Mouse (Mus musculus) thymus, adult 2 months (tissue): ENCODE data around the gene Magt1. TPM values are rescaled to one million over a fixed set of nuclear protein-coding genes. Genes with fewer than 3 reads are reported as not detected.
"Not testable (repeated sequence)": the region's sequence is repeated elsewhere in the genome, so short reads cannot be mapped to it uniquely, and the experiment has no call there.

ENCODE experiments used
- DNase-seq: peaks from one replicate; pipeline ENCODE4 v3.0.0; 2021
- H3K27ac ChIP-seq: fragments of 200-500 bp; 2 replicates; pipeline ENCODE4 v1.5.1; 2012; ENCODE audit warnings: low read length, control low read depth; ENCODE audit not compliant: control insufficient read depth, insufficient read depth
- H3K27me3 ChIP-seq: fragments of 200-500 bp; 2 replicates; pipeline ENCODE4 v1.6.1; 2012; ENCODE audit warnings: mild to moderate bottlenecking, low read length, moderate library complexity, mixed read lengths; ENCODE audit not compliant: control insufficient read depth, insufficient read depth
- H3K36me3 ChIP-seq: fragments of 200-500 bp; 2 replicates; pipeline ENCODE4 v1.6.1; 2012; ENCODE audit warnings: mild to moderate bottlenecking, low read length, moderate library complexity; ENCODE audit not compliant: control insufficient read depth, insufficient read depth
- H3K4me1 ChIP-seq: fragments of 200-500 bp; replicated peaks from 2 replicates; pipeline ENCODE4 v1.6.1; 2012; ENCODE audit warnings: low read length; ENCODE audit not compliant: control insufficient read depth, insufficient read depth
- H3K4me3 ChIP-seq: fragments of 200-500 bp; 2 replicates; pipeline ENCODE4 v1.5.1; 2012; ENCODE audit warnings: mild to moderate bottlenecking, low read length, control low read depth, moderate library complexity; ENCODE audit not compliant: control insufficient read depth, insufficient read depth
- CTCF ChIP-seq: fragments of 200-500 bp; IDR thresholded peaks from 2 replicates; pipeline ENCODE4 v1.5.1; 2012; ENCODE audit warnings: mild to moderate bottlenecking, control low read depth, low read length, moderate library complexity, borderline replicate concordance; ENCODE audit not compliant: control insufficient read depth, poor library complexity, insufficient read depth; ENCODE audit errors: extremely low read depth
- POLR2A ChIP-seq: fragments of 200-500 bp; IDR thresholded peaks from 2 replicates; pipeline ENCODE4 v1.6.1; 2012; ENCODE audit warnings: mild to moderate bottlenecking, low read length, control low read depth, moderate library complexity; ENCODE audit not compliant: control insufficient read depth, poor library complexity, insufficient read depth; ENCODE audit errors: extremely low read depth
- WGBS: fragments of 180-500 bp; shearing (Covaris S2); methylation state at CpG from one replicate; pipeline ENCODE4 v1.1.7; 2018; 5-methylcytosine and 5-hydroxymethylcytosine counted together
- polyA plus RNA-seq: library from polyadenylated mRNA; depleted of rRNA; stranded (reverse); fragments of >200 nt; gene quantifications from 2 replicates; pipeline ENCODE4 v1.2.3, GENCODE M21; 2012; rRNA removed

Magt1 gene
- polyA plus RNA-seq, 1 experiment: 6.6 TPM

- Histone ChIP-seq H3K4me3 (peak overlapping the region; percentile 100), H3K27me3 (no peaks in the 10 kb centered on the region), H3K4me1 (peaks cover 10% of the 10 kb centered on the region), H3K27ac (peak overlapping the region; percentile 94), H3K36me3 (no peaks in the 10 kb centered on the region)
- peak; percentile 28 for DNase-seq
- TF ChIP-seq CTCF (no peak), POLR2A (no peak)
- 2% methylated on average over 49 of the region's 69 CpGs for WGBS
Measured at GRCm38 (mm10) chrX:105927941-105928860, 83.5 kb downstream of the Magt1 start.

DNA sequence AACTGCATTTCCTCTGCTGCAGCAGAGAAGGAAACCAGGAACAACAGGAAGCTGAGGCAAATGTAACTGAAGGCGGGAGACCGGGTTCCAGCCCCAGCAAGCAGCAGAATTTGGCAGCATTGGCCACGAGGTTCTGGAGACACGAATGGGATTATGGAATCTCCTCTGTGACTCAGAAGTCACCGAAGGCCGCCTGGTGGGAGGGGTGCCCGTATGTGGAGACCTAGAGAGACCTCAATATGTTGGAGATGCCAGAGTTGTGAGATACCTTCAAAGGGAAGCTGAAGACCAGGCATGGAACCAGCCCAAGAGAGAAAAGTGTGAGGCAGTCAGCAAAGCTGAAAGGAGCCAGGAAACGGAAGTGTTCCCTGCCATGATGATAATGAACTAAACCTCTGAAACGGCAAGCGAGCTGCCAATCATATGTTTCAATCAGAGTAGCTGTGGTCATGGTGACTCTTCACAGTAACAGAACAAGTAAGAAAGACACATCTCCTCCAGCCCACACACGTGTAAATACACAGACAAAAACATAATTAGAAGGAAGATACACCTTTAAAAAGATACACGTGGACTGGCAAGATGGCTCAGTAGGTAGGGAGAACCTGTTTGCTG lies 85.5 kb downstream of the Magt1 start:
- no peaks in the 10 kb centered on the region for H3K27me3 ChIP-seq
- TF ChIP-seq CTCF (no peak), POLR2A (no peak)
- DNase-seq: peak; percentile 8
- no peaks in the 10 kb centered on the region for H3K36me3 ChIP-seq
- H3K4me3 ChIP-seq: no peak overlapping the region
- peak overlapping the region; percentile 27; the same call in 1 of the 2 replicates for H3K27ac ChIP-seq
- 21% methylated on average over 12 of the region's 12 CpGs for WGBS
- H3K4me1 ChIP-seq: peaks cover 10% of the 10 kb centered on the region

DNA sequence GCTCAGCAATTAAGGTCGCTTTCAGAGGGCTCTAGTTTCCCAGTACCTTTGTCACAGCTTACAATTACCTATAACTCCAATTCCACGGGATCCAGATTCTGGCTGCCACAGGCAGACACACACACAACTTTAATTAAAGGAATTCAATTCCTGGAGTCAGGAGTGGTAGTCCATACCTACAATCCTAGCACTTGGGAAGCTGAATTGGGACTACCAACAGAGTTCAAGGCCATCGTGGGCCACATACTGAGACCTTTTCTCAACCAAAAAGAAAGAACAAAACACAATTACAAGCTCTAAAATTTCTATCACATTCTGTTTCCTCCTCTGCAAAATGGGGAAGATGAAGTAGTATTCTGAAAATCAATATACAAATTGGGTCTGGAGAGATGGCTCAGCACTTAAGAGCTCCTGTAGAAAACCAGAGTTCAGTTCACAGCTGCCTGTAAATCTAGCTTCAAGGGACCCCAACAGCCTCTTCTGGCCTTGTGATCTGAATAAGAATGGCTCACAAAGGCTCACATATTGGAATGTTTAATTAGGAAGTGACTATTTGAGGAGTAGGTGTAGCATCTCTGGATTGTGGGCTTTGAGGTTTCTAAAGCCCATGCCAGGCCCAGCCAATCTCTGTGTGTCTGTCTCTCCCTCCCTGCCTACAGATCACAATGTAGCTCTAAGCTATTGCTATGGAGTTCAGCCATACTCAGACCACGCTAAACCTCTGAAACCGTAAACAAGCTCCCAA lies 87.2 kb downstream of the Magt1 start:
- WGBS: 83% methylated on average over 5 of the region's 5 CpGs
- Histone ChIP-seq H3K36me3 (no peaks in the 10 kb centered on the region), H3K27me3 (no peaks in the 10 kb centered on the region), H3K4me3 (no peak overlapping the region), H3K27ac (no peak overlapping the region), H3K4me1 (peaks cover 10% of the 10 kb centered on the region)
- no peak for DNase-seq
- TF ChIP-seq CTCF (no peak), POLR2A (no peak)

DNA sequence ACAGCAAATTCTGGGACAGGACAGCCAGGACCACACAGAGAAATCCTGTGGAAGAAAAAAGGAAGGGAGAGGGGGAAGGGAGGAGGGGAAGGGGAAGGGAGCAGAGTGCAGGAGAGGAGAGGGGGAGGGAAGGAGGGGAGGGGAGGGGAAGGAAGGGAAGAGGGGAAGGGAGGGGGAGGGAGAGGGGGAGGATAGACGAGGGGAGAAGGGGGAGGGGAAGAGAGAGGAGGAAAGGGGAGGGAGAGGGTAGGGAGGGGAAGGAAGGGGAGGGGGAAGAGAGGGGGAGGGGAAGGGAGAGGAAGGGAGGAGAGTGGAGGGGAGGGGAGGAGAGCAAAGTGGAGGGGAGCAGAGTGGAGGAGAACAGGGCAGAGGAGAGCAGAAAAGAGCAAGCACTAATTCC lies 87.8 kb downstream of the Magt1 start:
- Histone ChIP-seq H3K4me1 (peaks cover 10% of the 10 kb centered on the region), H3K4me3 (no peak overlapping the region), H3K27me3 (no peaks in the 10 kb centered on the region), H3K36me3 (no peaks in the 10 kb centered on the region), H3K27ac (no peak overlapping the region)
- no CpG with 5 or more reads among the region's 1 CpGs for WGBS
- no peak for TF ChIP-seq POLR2A
- TF ChIP-seq CTCF: no peak
- no peak for DNase-seq

DNA sequence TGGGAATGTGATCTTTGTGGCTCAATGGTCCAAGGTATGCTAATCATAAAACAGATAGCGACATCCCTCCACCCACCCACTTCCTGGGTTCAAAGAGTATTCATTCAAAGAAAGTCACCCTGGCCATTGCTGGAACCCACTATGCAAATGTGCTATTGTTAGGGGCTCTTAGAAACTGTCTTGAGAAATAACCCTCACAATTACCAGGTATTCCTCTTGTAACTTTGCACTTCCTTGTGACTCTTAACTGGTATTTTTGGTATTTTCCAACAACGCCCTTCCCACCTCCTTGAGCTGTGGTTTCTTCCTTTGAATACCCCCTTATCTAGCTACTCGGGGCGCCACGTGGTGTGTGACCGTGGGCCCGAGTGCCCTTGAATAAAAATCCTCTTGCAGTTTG lies 88.7 kb downstream of the Magt1 start:
- whole genome bisulfite sequencing: 88% methylated on average over 7 of the region's 7 CpGs
- not testable (repeated sequence) for H3K27ac ChIP-seq, H3K4me1 ChIP-seq

GRCm38 (mm10) chrX:105921421-105921820 lies 90.3 kb downstream of the Magt1 start:
- peak; percentile 49 for DNase-seq
- no peaks in the 10 kb centered on the region for H3K27me3 ChIP-seq
- H3K36me3 ChIP-seq: no peaks in the 10 kb centered on the region
- no peak overlapping the region for H3K4me3 ChIP-seq
- TF ChIP-seq POLR2A: no peak
- no peak for TF ChIP-seq CTCF
- WGBS: 58% methylated on average over 2 of the region's 2 CpGs
- peaks cover 5% of the 10 kb centered on the region for H3K4me1 ChIP-seq
- H3K27ac ChIP-seq: no peak overlapping the region

More for the DNA sequence above, 88.7 kb downstream of the Magt1 start:
- H3K36me3 ChIP-seq, H3K4me3 ChIP-seq, H3K27me3 ChIP-seq, DNase-seq: not testable (repeated sequence)

Other genes starting within 250 kb of the Magt1 start
- gene Fgf16, start 247.6 kb downstream of the Magt1 start, polyA plus RNA-seq: 0.14 and 0.86 TPM in 2 replicates
- gene Atrx, start 82.5 kb downstream of the Magt1 start, polyA plus RNA-seq: 104 and 131 TPM in 2 replicates
- 112 and 183 TPM in 2 replicates for gene Cox7b, start 3.8 kb upstream of the Magt1 start, polyA plus RNA-seq
- gene Atp7a, start 15.4 kb upstream of the Magt1 start, polyA plus RNA-seq: 4.6 and 5.2 TPM in 2 replicates
- gene Tlr13, start 131.3 kb upstream of the Magt1 start, polyA plus RNA-seq: 0.87 and 1.3 TPM in 2 replicates
- 115 and 117 TPM in 2 replicates for gene Pgk1, start 175.2 kb upstream of the Magt1 start, polyA plus RNA-seq
- 4.4 and 5.5 TPM in 2 replicates for gene Taf9b, start 209.3 kb upstream of the Magt1 start, polyA plus RNA-seq
- gene Fnd3c2, start 243.5 kb upstream of the Magt1 start, polyA plus RNA-seq: not detected in 2 replicates